Mouse (Mus musculus): ENCODE data around the gene Zfp869. TPM values are rescaled to one million over a fixed set of nuclear protein-coding genes. Genes with fewer than 3 reads are reported as not detected.
"Not testable (repeated sequence)": the region's sequence is repeated elsewhere in the genome, so short reads cannot be mapped to it uniquely, and the experiment has no call there.

Zfp869 gene
- polyA plus RNA-seq, 1 experiment from 2014 or later = 35.5 TPM

- Histone ChIP-seq H3K4me3 (ENCODE audit: low read depth, low read length) (peak overlapping the region; percentile 68), H3K4me1 (ENCODE audit: control insufficient read depth, insufficient read depth, low read length) (0 out of 2 replicates have a peak, but pooled peaks cover 2% of the 10 kb centered on the region), H3K4me2 (ENCODE audit: low read depth, low read length) (peak overlapping the region; percentile 16), H3K9me3 (replicated peaks; ENCODE audit: control insufficient read depth, low read length) (no peaks in the 10 kb centered on the region), H3K27ac (replicated peaks; ENCODE audit: low read depth, low read length) (peak overlapping the region; percentile 96), H3K9ac (replicated peaks; ENCODE audit: low read length) (peak overlapping the region; percentile 78), H3K36me3 (replicated peaks; ENCODE audit: control insufficient read depth, insufficient read depth, low read depth, low read length) (no peaks in the 10 kb centered on the region), H3K27me3 (ENCODE audit: control insufficient read depth, insufficient read depth, low read length) (no peaks in the 10 kb centered on the region)
- ATAC-seq (replicated peaks; ENCODE audit: insufficient number of reproducible peaks, low FRiP score, low TSS enrichment, low read depth) = peak; percentile 99
- WGBS = under 1% methylated on average over 52 of the region's 52 CpGs
- peak; percentile 98 for DNase-seq (ENCODE audit: low spot score)
Measured at GRCm38 (mm10) chr8:69716403-69717231, 6.1 kb upstream of the Zfp869 start.

- ATAC-seq (replicated peaks; ENCODE audit: insufficient number of reproducible peaks, low FRiP score, low TSS enrichment, low read depth) (no peak), DNase-seq (ENCODE audit: low spot score) (no peak)
- 83% methylated on average over 6 of the region's 6 CpGs for WGBS
- H3K4me2 ChIP-seq (ENCODE audit: low read depth, low read length) = peak overlapping the region; percentile 29; the same call in 1 of the 2 replicates
- H3K27ac ChIP-seq (replicated peaks; ENCODE audit: low read depth, low read length) = no peak overlapping the region
- no peak overlapping the region for H3K4me3 ChIP-seq (ENCODE audit: low read depth, low read length)
- no peaks in the 10 kb centered on the region for H3K36me3 ChIP-seq (replicated peaks; ENCODE audit: control insufficient read depth, insufficient read depth, low read depth, low read length)
- no peak overlapping the region; the same call in 1 of the 2 replicates for H3K9ac ChIP-seq (replicated peaks; ENCODE audit: low read length)
- H3K4me1 ChIP-seq (ENCODE audit: control insufficient read depth, insufficient read depth, low read length) = 0 out of 2 replicates have a peak, but pooled peaks cover 2% of the 10 kb centered on the region
- H3K27me3 ChIP-seq (ENCODE audit: control insufficient read depth, insufficient read depth, low read length) = no peaks in the 10 kb centered on the region
- no peaks in the 10 kb centered on the region for H3K9me3 ChIP-seq (replicated peaks; ENCODE audit: control insufficient read depth, low read length)
Measured at GRCm38 (mm10) chr8:69715366-69715765, 4.8 kb upstream of the Zfp869 start.

GRCm38 (mm10) chr8:69713516-69713915 lies 3.0 kb upstream of the Zfp869 start:
- WGBS = 91% methylated on average over 8 of the region's 8 CpGs
- no peak for ATAC-seq (replicated peaks; ENCODE audit: insufficient number of reproducible peaks, low FRiP score, low TSS enrichment, low read depth)
- Histone ChIP-seq H3K9ac (replicated peaks; ENCODE audit: low read length) (no peak overlapping the region), H3K4me3 (ENCODE audit: low read depth, low read length) (no peak overlapping the region), H3K27ac (replicated peaks; ENCODE audit: low read depth, low read length) (no peak overlapping the region), H3K4me1 (ENCODE audit: control insufficient read depth, insufficient read depth, low read length) (0 out of 2 replicates have a peak, but pooled peaks cover 2% of the 10 kb centered on the region), H3K36me3 (replicated peaks; ENCODE audit: control insufficient read depth, insufficient read depth, low read depth, low read length) (peaks cover 8% of the 10 kb centered on the region; the same call in 1 of the 2 replicates), H3K4me2 (ENCODE audit: low read depth, low read length) (no peak overlapping the region), H3K9me3 (replicated peaks; ENCODE audit: control insufficient read depth, low read length) (no peaks in the 10 kb centered on the region), H3K27me3 (ENCODE audit: control insufficient read depth, insufficient read depth, low read length) (no peaks in the 10 kb centered on the region)
- DNase-seq (ENCODE audit: low spot score) = no peak

GRCm38 (mm10) chr8:69701810-69702209 lies 8.7 kb downstream of the Zfp869 start:
- Histone ChIP-seq H3K27ac (replicated peaks; ENCODE audit: low read depth, low read length) (no peak overlapping the region), H3K9ac (replicated peaks; ENCODE audit: low read length) (no peak overlapping the region), H3K4me3 (ENCODE audit: low read depth, low read length) (no peak overlapping the region), H3K36me3 (replicated peaks; ENCODE audit: control insufficient read depth, insufficient read depth, low read depth, low read length) (peaks cover 14% of the 10 kb centered on the region), H3K4me2 (ENCODE audit: low read depth, low read length) (no peak overlapping the region), H3K4me1 (ENCODE audit: control insufficient read depth, insufficient read depth, low read length) (no peaks in the 10 kb centered on the region), H3K9me3 (replicated peaks; ENCODE audit: control insufficient read depth, low read length) (no peaks in the 10 kb centered on the region), H3K27me3 (ENCODE audit: control insufficient read depth, insufficient read depth, low read length) (no peaks in the 10 kb centered on the region)
- DNase-seq (ENCODE audit: low spot score) = no peak
- no peak for ATAC-seq (replicated peaks; ENCODE audit: insufficient number of reproducible peaks, low FRiP score, low TSS enrichment, low read depth)
- WGBS = 75% methylated on average over 6 of the region's 6 CpGs

- WGBS = 80% methylated on average over 2 of the region's 2 CpGs
- DNase-seq (ENCODE audit: low spot score); H3K9ac ChIP-seq (replicated peaks; ENCODE audit: low read length); H3K27ac ChIP-seq (replicated peaks; ENCODE audit: low read depth, low read length); H3K27me3 ChIP-seq (ENCODE audit: control insufficient read depth, insufficient read depth, low read length); H3K9me3 ChIP-seq (replicated peaks; ENCODE audit: control insufficient read depth, low read length); H3K36me3 ChIP-seq (replicated peaks; ENCODE audit: control insufficient read depth, insufficient read depth, low read depth, low read length); H3K4me1 ChIP-seq (ENCODE audit: control insufficient read depth, insufficient read depth, low read length); H3K4me2 ChIP-seq (ENCODE audit: low read depth, low read length); ATAC-seq (replicated peaks; ENCODE audit: insufficient number of reproducible peaks, low FRiP score, low TSS enrichment, low read depth); H3K4me3 ChIP-seq (ENCODE audit: low read depth, low read length): not testable (repeated sequence)
Measured at GRCm38 (mm10) chr8:69665051-69665450, 45.5 kb downstream of the Zfp869 start.

GRCm38 (mm10) chr8:69661294-69661693 lies 49.2 kb downstream of the Zfp869 start:
- Histone ChIP-seq H3K4me1 (ENCODE audit: control insufficient read depth, insufficient read depth, low read length) (no peaks in the 10 kb centered on the region), H3K4me3 (ENCODE audit: low read depth, low read length) (no peak overlapping the region), H3K27ac (replicated peaks; ENCODE audit: low read depth, low read length) (no peak overlapping the region), H3K9me3 (replicated peaks; ENCODE audit: control insufficient read depth, low read length) (no peaks in the 10 kb centered on the region), H3K9ac (replicated peaks; ENCODE audit: low read length) (no peak overlapping the region), H3K4me2 (ENCODE audit: low read depth, low read length) (no peak overlapping the region), H3K27me3 (ENCODE audit: control insufficient read depth, insufficient read depth, low read length) (no peaks in the 10 kb centered on the region), H3K36me3 (replicated peaks; ENCODE audit: control insufficient read depth, insufficient read depth, low read depth, low read length) (no peaks in the 10 kb centered on the region; the same call in 1 of the 2 replicates)
- DNase-seq (ENCODE audit: low spot score) (no peak), ATAC-seq (replicated peaks; ENCODE audit: insufficient number of reproducible peaks, low FRiP score, low TSS enrichment, low read depth) (no peak)

Other genes with a start within 250 kb of the Zfp869 start
- not detected in 2 replicates for gene Gm7697, start 187.7 kb downstream of the Zfp869 start, polyA plus RNA-seq (2014; fragmentation: Nextera tagmentation; extraction: Ambion mirVana)
- 35.0 and 36.9 TPM in 2 replicates for gene Zfp868, start 85.2 kb downstream of the Zfp869 start, polyA plus RNA-seq (2014; fragmentation: Nextera tagmentation; extraction: Ambion mirVana)
- 2.0 and 2.2 TPM in 2 replicates for gene Zfp964, start 56.2 kb downstream of the Zfp869 start, polyA plus RNA-seq (2014; fragmentation: Nextera tagmentation; extraction: Ambion mirVana)
- gene Zfp963, start 39.2 kb upstream of the Zfp869 start, polyA plus RNA-seq (2014; fragmentation: Nextera tagmentation; extraction: Ambion mirVana) = 7.6 and 7.8 TPM in 2 replicates
- gene Gm20422, start 64.2 kb upstream of the Zfp869 start, polyA plus RNA-seq (2014; fragmentation: Nextera tagmentation; extraction: Ambion mirVana) = not detected in 2 replicates
- gene Atp13a1, start 80.4 kb upstream of the Zfp869 start, polyA plus RNA-seq (2014; fragmentation: Nextera tagmentation; extraction: Ambion mirVana) = 35.0 and 35.9 TPM in 2 replicates
- 36.7 and 38.9 TPM in 2 replicates for gene Zfp866, start 80.5 kb upstream of the Zfp869 start, polyA plus RNA-seq (2014; fragmentation: Nextera tagmentation; extraction: Ambion mirVana)
- gene Gmip, start 98.0 kb upstream of the Zfp869 start, polyA plus RNA-seq (2014; fragmentation: Nextera tagmentation; extraction: Ambion mirVana) = 4.4 and 4.6 TPM in 2 replicates
- 1.8 and 2.1 TPM in 2 replicates for gene Lpar2, start 111.7 kb upstream of the Zfp869 start, polyA plus RNA-seq (2014; fragmentation: Nextera tagmentation; extraction: Ambion mirVana)
- 13.8 and 14.9 TPM in 2 replicates for gene Pbx4, start 121.8 kb upstream of the Zfp869 start, polyA plus RNA-seq (2014; fragmentation: Nextera tagmentation; extraction: Ambion mirVana)
- 0.32 and 0.66 TPM in 2 replicates for gene Cilp2, start 177.0 kb upstream of the Zfp869 start, polyA plus RNA-seq (2014; fragmentation: Nextera tagmentation; extraction: Ambion mirVana)
- gene Tssk6, start 191.5 kb upstream of the Zfp869 start, polyA plus RNA-seq (2014; fragmentation: Nextera tagmentation; extraction: Ambion mirVana) = 3.2 and 3.7 TPM in 2 replicates
- 158 and 165 TPM in 2 replicates for gene Ndufa13, start 191.8 kb upstream of the Zfp869 start, polyA plus RNA-seq (2014; fragmentation: Nextera tagmentation; extraction: Ambion mirVana)
- 3.6 TPM in 2 replicates for gene Yjefn3, start 192.0 kb upstream of the Zfp869 start, polyA plus RNA-seq (2014; fragmentation: Nextera tagmentation; extraction: Ambion mirVana)